13 mouse cellular contexts compared by ENCODE assay signal in the genomic region with DNA sequence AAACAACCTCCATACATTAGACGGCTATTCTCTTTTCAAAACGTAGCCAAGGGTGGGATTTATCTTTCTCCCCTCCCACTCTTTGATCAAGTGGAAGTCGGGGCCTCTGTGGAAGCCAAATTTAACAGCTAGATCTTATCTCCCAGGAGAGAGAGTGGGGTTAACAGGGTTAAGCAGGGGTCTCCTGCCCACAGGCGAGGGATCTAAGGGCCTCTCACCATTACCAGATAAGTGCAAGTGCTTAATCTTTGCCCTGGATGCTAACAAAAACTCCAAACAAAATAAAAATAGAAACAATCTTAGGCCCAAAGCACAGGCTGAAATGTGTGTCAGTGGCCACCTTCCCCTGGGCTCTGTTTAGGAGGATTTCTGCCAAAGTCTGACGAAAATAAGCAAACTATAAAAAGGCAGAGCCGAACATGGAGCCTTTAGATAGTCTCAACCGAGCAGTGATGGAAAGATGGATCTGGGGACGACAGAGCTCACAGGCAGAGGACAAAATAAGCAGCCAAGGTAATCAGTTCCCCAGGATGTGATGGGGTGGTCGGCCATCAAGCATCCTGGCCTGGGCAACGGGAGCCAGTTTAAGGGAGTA.
DNase-seq lines count a peak whose midpoint lies in the region; ATAC-seq and TF ChIP-seq lines count a peak whose summit lies in the region.
"Had no signal": no experiment of that assay in that cellular context is flagged by ENCODE, and none has a peak within 500 bp of the region (broad histone marks: within the 10 kb centered on the region; RNA-seq: fewer than 3 reads in every experiment).

No protein-coding gene starts in this region.

- no peaks in the 10 kb centered on the region for H3K36me3 ChIP-seq in heart, adult 2 months (ENCODE audit: control insufficient read depth, insufficient read depth, low read length)
- no peaks in the 10 kb centered on the region for H3K36me3 ChIP-seq in embryonic facial prominence, embryonic 13.5 days
- no peaks in the 10 kb centered on the region; the same call in 1 of the 2 replicates for H3K36me3 ChIP-seq in limb, embryonic 15.5 days
- H3K36me3 ChIP-seq: hindbrain, embryonic 12.5 days; midbrain, embryonic 12.5 days; neural tube, embryonic 13.5 days had no signal

- TF ChIP-seq POLR2A in heart, adult 2 months (IDR thresholded peaks at IDR 0.05; ENCODE audit: insufficient read depth, low read depth, low read length): no peak

- TF ChIP-seq CTCF in heart, adult 2 months (IDR thresholded peaks at IDR 0.05): no peak
- no peak for TF ChIP-seq CTCF in left cerebral cortex, adult 2 months (IDR thresholded peaks at IDR 0.05)

- 26% methylated on average over 10 of the region's 10 CpGs for WGBS in heart, adult 2 months
- WGBS in embryonic facial prominence, embryonic 13.5 days: 24% methylated on average over 10 of the region's 10 CpGs
- WGBS in limb, embryonic 15.5 days: 28% methylated on average over 10 of the region's 10 CpGs

- no peak overlapping the region for H3K4me2 ChIP-seq in embryonic facial prominence, embryonic 13.5 days
- no peak overlapping the region for H3K4me2 ChIP-seq in limb, embryonic 15.5 days
- H3K4me2 ChIP-seq: hindbrain, embryonic 12.5 days; midbrain, embryonic 12.5 days; neural tube, embryonic 13.5 days had no signal

- H3K9me3 ChIP-seq in embryonic facial prominence, embryonic 13.5 days: no peaks in the 10 kb centered on the region
- no peaks in the 10 kb centered on the region for H3K9me3 ChIP-seq in limb, embryonic 15.5 days
- H3K9me3 ChIP-seq: hindbrain, embryonic 12.5 days; midbrain, embryonic 12.5 days; neural tube, embryonic 13.5 days had no signal

- peak in 1 of 2 experiments; percentile 20 for DNase-seq in heart, adult 2 months
- no peak for DNase-seq in heart, postnatal 14 days
- DNase-seq in left cerebral cortex, adult 2 months (ENCODE audit: extremely low spot score in 1 of 2, low spot score in 2 of 2): no peak
- no peak for DNase-seq in left cerebral cortex, adult 18-20 months (ENCODE audit: low spot score in 2 of 2)
- DNase-seq in right cerebral cortex, postnatal 10 days (ENCODE audit: low spot score in 2 of 2): no peak
- DNase-seq: cerebellum, postnatal 25 days had no signal

- H3K27me3 ChIP-seq in heart, adult 2 months (ENCODE audit: control insufficient read depth, insufficient read depth, low read length): no peaks in the 10 kb centered on the region
- no peaks in the 10 kb centered on the region for H3K27me3 ChIP-seq in embryonic facial prominence, embryonic 13.5 days
- no peaks in the 10 kb centered on the region; the same call in 1 of the 2 replicates for H3K27me3 ChIP-seq in limb, embryonic 15.5 days
- H3K27me3 ChIP-seq: hindbrain, embryonic 12.5 days; midbrain, embryonic 12.5 days; neural tube, embryonic 13.5 days had no signal

- no peak for TF ChIP-seq EP300 in heart, adult 2 months (IDR thresholded peaks at IDR 0.05; ENCODE audit: insufficient read depth, low read depth, low read length)

- H3K79me2 ChIP-seq in heart, adult 2 months (replicated peaks; ENCODE audit: control insufficient read depth, insufficient read depth, low read length): no peaks in the 10 kb centered on the region

- H3K27ac ChIP-seq in heart, adult 2 months: peak overlapping the region; percentile 45; the same call in 1 of the 2 replicates
- peak overlapping the region; percentile 44; the same call in 1 of the 2 replicates for H3K27ac ChIP-seq in left cerebral cortex, adult 2 months
- H3K27ac ChIP-seq in embryonic facial prominence, embryonic 13.5 days: peak overlapping the region; percentile 66; the same call in 1 of the 2 replicates
- peak overlapping the region; percentile 47; the same call in 1 of the 2 replicates for H3K27ac ChIP-seq in limb, embryonic 15.5 days
- H3K27ac ChIP-seq: hindbrain, embryonic 12.5 days had no signal

- H3K9ac ChIP-seq in heart, adult 2 months (ENCODE audit: low read depth, low read length): no peak overlapping the region
- no peak overlapping the region for H3K9ac ChIP-seq in embryonic facial prominence, embryonic 13.5 days
- no peak overlapping the region for H3K9ac ChIP-seq in limb, embryonic 15.5 days
- H3K9ac ChIP-seq: hindbrain, embryonic 12.5 days; midbrain, embryonic 12.5 days; neural tube, embryonic 13.5 days had no signal

- H3K4me3 ChIP-seq in heart, adult 2 months: no peak overlapping the region
- H3K4me3 ChIP-seq in left cerebral cortex, adult 2 months: no peak overlapping the region
- H3K4me3 ChIP-seq in embryonic facial prominence, embryonic 13.5 days: no peak overlapping the region
- no peak overlapping the region for H3K4me3 ChIP-seq in limb, embryonic 15.5 days
- H3K4me3 ChIP-seq: hindbrain, embryonic 12.5 days; midbrain, embryonic 12.5 days; neural tube, embryonic 13.5 days had no signal

- no peak for ATAC-seq in embryonic facial prominence, embryonic 13.5 days (ENCODE audit: insufficient number of reproducible peaks, insufficient read depth, low FRiP score, low TSS enrichment, low read depth)
- no peak for ATAC-seq in limb, embryonic 15.5 days (ENCODE audit: insufficient number of reproducible peaks, low FRiP score, low TSS enrichment, low read depth)
- ATAC-seq in granulocyte monocyte progenitor cell, adult 5-6 weeks (replicated peaks; ENCODE audit: poor library complexity, severe bottlenecking): no peak
- ATAC-seq: lung, postnatal 0 days had no signal

- intact Hi-C loops in heart, adult 2 months (cut with DNase I): no loop called here
- intact Hi-C loops in heart, postnatal 14 days (cut with DNase I): no loop called here
- intact Hi-C loops in left cerebral cortex, adult 2 months (cut with DNase I): no loop called here

- peaks cover 7% of the 10 kb centered on the region for H3K4me1 ChIP-seq in heart, adult 2 months (ENCODE audit: control insufficient read depth, insufficient read depth, low read length)
- H3K4me1 ChIP-seq in embryonic facial prominence, embryonic 13.5 days: peaks cover 54% of the 10 kb centered on the region
- peaks cover 53% of the 10 kb centered on the region for H3K4me1 ChIP-seq in limb, embryonic 15.5 days
